Mouse (Mus musculus): ENCODE results near the gene Lnpep.

DNA sequence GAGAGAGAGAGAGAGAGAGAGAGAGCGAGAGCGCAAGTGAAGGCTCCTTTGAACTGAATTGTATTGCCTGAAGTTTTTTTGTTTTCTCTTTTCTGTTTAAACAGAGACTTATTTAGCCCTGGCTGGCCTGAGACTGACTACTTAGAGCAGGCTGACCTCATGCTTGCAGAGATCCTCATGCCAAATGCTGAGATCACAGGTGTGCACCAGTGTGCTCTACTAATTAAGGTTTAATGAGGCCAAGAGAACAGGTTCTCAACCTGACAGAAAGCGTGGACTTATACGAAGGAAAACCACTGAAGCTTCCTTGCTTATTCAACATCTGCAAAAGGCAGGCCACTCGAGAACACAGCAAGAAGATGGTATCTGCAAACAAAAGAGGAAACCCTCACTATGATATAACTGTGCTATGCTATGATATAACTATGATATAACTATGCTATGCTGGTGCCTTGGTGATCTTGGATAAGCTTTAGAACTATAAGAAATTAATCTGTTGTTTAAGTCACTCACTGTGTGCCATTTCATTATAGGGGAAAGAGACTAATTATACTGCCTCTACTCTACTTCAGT, 16.3 kb downstream of the Lnpep start:
- no peak for TF ChIP-seq MAFK (IDR thresholded peaks at IDR 0.05; ENCODE audit: insufficient read depth, low read depth, low read length)
- no peak for TF ChIP-seq ZC3H11A (IDR thresholded peaks at IDR 0.05; ENCODE audit: borderline replicate concordance, low read depth, low read length)
- no peak for TF ChIP-seq HCFC1 (IDR thresholded peaks at IDR 0.05; ENCODE audit: borderline replicate concordance, insufficient read depth, low read length)
- TF ChIP-seq ZNF384 (IDR thresholded peaks at IDR 0.05; ENCODE audit: low read depth, low read length) = no peak

All from ES-E14 (cell line).